Mouse (Mus musculus): Measurements from ENCODE around the gene Kcnj14. TPM values are rescaled to one million over a fixed set of nuclear protein-coding genes. Genes with fewer than 3 reads are reported as not detected.

The Kcnj14 gene
- total and polyA plus RNA-seq, 3 experiments, result 1.3 to 3.2 (median 1.5) TPM

DNA sequence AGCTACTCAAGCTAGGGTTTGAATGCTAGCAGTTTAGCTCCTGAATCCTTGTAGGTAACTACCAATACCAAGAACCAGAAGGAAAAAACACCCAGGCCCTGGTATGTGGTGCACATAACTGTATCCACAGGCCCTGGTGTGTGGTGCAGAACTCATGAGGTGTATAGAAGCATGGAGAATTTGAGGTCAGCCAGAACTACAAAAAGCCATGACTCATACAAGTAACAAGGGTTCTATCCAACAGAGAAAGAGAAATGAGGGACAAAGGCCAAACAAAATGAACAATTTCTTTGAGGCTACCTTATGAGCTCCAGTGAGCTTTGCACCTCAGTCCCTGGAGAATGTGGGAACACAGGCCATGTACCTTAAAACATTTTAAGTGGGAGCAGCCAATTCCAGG is 3.7 kb downstream of the Kcnj14 start:
- dilution Hi-C loops (cut with MboI; ENCODE audit: extremely low pct_ligation_motif_present, extremely low pct_unique_long_range_greater_than_20kb, low sequenced_read_pairs), result no loop called here
- H3K4me1 ChIP-seq (ENCODE audit: control insufficient read depth in 1 of 2, insufficient read depth in 2 of 2), result peaks cover 0 to 11% of the 10 kb centered on the region in 2 experiments; a peak in 1 of 4 replicates

DNA sequence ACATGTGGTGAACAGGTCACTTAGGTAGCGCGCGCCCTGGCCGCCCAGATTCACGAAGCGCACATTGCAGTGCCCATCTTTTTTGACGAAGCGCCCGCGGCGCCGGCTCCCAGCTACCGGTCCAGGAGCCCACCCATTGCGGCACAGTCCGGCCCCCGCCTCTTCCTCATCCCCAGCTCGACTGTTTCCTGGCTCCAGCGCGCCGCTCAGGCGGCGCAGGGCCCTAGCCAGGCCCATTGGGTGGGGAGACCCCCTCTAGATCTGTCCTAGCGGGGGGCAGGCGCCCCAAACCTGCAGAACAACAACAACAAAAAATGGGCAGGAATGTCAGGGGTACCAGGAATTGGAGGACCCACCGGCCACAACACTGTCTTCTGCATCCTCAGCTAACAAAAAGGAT is 4.7 kb downstream of the Kcnj14 start:
- peaks cover 0 to 12% of the 10 kb centered on the region in 2 experiments; a peak in 2 of 4 replicates for H3K4me1 ChIP-seq (ENCODE audit: control insufficient read depth in 1 of 2, insufficient read depth in 2 of 2)
- no peak overlapping the region for H3K27ac ChIP-seq (ENCODE audit: insufficient read depth, low read depth)
- DNase-seq (ENCODE audit: extremely low read depth), result no peak
- H3K27me3 ChIP-seq (replicated peaks), result no peaks in the 10 kb centered on the region
- no peaks in the 10 kb centered on the region for H3K79me2 ChIP-seq (replicated peaks; ENCODE audit: control insufficient read depth, extremely low read depth, insufficient read depth, poor library complexity, severe bottlenecking)
- in situ Hi-C loops (cut with MboI; ENCODE audit: low pct_ligation_motif_present, low pct_unique_long_range_greater_than_20kb, low sequenced_read_pairs), result no loop called here
- no peak overlapping the region for H3K9ac ChIP-seq (ENCODE audit: insufficient read depth, low read depth)
- H3K4me2 ChIP-seq (ENCODE audit: insufficient read depth, low read depth, poor library complexity, severe bottlenecking), result no peak overlapping the region
- H3K9me3 ChIP-seq (replicated peaks; ENCODE audit: low read length), result no peaks in the 10 kb centered on the region
- H3K4me3 ChIP-seq (replicated peaks in 1 of 3; ENCODE audit: low read depth in 2 of 3, low read length in 2 of 3, poor library complexity in 1 of 3), result no peak overlapping the region
- dilution Hi-C loops (cut with MboI; ENCODE audit: extremely low pct_ligation_motif_present, extremely low pct_unique_long_range_greater_than_20kb, low sequenced_read_pairs), result no loop called here
- TF ChIP-seq E2F4 (IDR thresholded peaks at IDR 0.05; ENCODE audit: insufficient replicate concordance, low read depth, low read length) (no peak), EP300 (IDR thresholded peaks at IDR 0.05; ENCODE audit: low read length) (no peak), CTCF (conservative IDR thresholded peaks at IDR 0.05 in 1 of 2, IDR thresholded peaks at IDR 0.05 in 1 of 2; ENCODE audit: low read depth in 2 of 2, low read length in 2 of 2) (no peak), KAT2A (IDR thresholded peaks at IDR 0.05; ENCODE audit: insufficient replicate concordance, low read length) (no peak), SMC3 (IDR thresholded peaks at IDR 0.05; ENCODE audit: low read depth, low read length) (no peak), MAZ (IDR thresholded peaks at IDR 0.05; ENCODE audit: low read depth, low read length) (no peak), TBP (conservative IDR thresholded peaks at IDR 0.05; ENCODE audit: low read depth, low read length) (no peak), RAD21 (IDR thresholded peaks at IDR 0.05; ENCODE audit: low read depth, low read length) (no peak), GABPA (IDR thresholded peaks at IDR 0.05; ENCODE audit: insufficient replicate concordance, low read depth, low read length) (no peak), MEF2A (IDR thresholded peaks at IDR 0.05; ENCODE audit: borderline replicate concordance, low read depth, low read length) (no peak), MXI1 (IDR thresholded peaks at IDR 0.05; ENCODE audit: low read depth, low read length) (no peak), CHD2 (IDR thresholded peaks at IDR 0.05; ENCODE audit: low read length) (no peak), TCF12 (IDR thresholded peaks at IDR 0.05; ENCODE audit: low read depth, low read length) (no peak), MYC (IDR thresholded peaks at IDR 0.05; ENCODE audit: low read depth, low read length) (no peak), NELFE (IDR thresholded peaks at IDR 0.05; ENCODE audit: low read depth, low read length) (no peak), ETS1 (conservative IDR thresholded peaks at IDR 0.05; ENCODE audit: low read depth, low read length) (no peak), MAFK (IDR thresholded peaks at IDR 0.05; ENCODE audit: insufficient replicate concordance, low read length) (no peak), ZC3H11A (IDR thresholded peaks at IDR 0.05; ENCODE audit: low read depth, low read length) (no peak), ELF1 (IDR thresholded peaks at IDR 0.05; ENCODE audit: low read depth, low read length) (no peak), USF2 (conservative IDR thresholded peaks at IDR 0.05; ENCODE audit: low read depth, low read length) (no peak)
- H3K36me3 ChIP-seq (replicated peaks in 1 of 2; ENCODE audit: control insufficient read depth in 1 of 2, insufficient read depth in 1 of 2, low read length in 1 of 2), result peaks cover 23 to 65% of the 10 kb centered on the region in 2 experiments

More for the DNA sequence above, 3.7 kb downstream of the Kcnj14 start:
- no peak for TF ChIP-seq CHD1 (IDR thresholded peaks at IDR 0.05; ENCODE audit: low read depth, low read length)
- no peak for TF ChIP-seq ZMIZ1 (IDR thresholded peaks at IDR 0.05; ENCODE audit: low read depth, low read length)
- no peak for TF ChIP-seq SMC3 (IDR thresholded peaks at IDR 0.05; ENCODE audit: low read depth, low read length)
- no peak for TF ChIP-seq POLR2A (IDR thresholded peaks at IDR 0.05; ENCODE audit: low read depth, low read length)
- no peak for TF ChIP-seq IRF4 (IDR thresholded peaks at IDR 0.05; ENCODE audit: low read depth, low read length)
- TF ChIP-seq ZC3H11A (IDR thresholded peaks at IDR 0.05; ENCODE audit: low read depth, low read length), result no peak
- no peak for TF ChIP-seq USF2 (conservative IDR thresholded peaks at IDR 0.05; ENCODE audit: low read depth, low read length)
- no peak for TF ChIP-seq MAFK (IDR thresholded peaks at IDR 0.05; ENCODE audit: insufficient replicate concordance, low read length)
- no peak for TF ChIP-seq MAZ (IDR thresholded peaks at IDR 0.05; ENCODE audit: low read depth, low read length)
- TF ChIP-seq E2F4 (IDR thresholded peaks at IDR 0.05; ENCODE audit: insufficient replicate concordance, low read depth, low read length), result no peak
- TF ChIP-seq TCF12 (IDR thresholded peaks at IDR 0.05; ENCODE audit: low read depth, low read length), result no peak
- TF ChIP-seq ELF1 (IDR thresholded peaks at IDR 0.05; ENCODE audit: low read depth, low read length), result no peak
- no peak for TF ChIP-seq RAD21 (IDR thresholded peaks at IDR 0.05; ENCODE audit: low read depth, low read length)
- TF ChIP-seq GABPA (IDR thresholded peaks at IDR 0.05; ENCODE audit: insufficient replicate concordance, low read depth, low read length), result no peak
- no peak for TF ChIP-seq CTCF (conservative IDR thresholded peaks at IDR 0.05 in 1 of 2, IDR thresholded peaks at IDR 0.05 in 1 of 2; ENCODE audit: low read depth in 2 of 2, low read length in 2 of 2)
- TF ChIP-seq NRF1 (IDR thresholded peaks at IDR 0.05; ENCODE audit: low read depth, low read length), result no peak
- TF ChIP-seq ZNF384 (IDR thresholded peaks at IDR 0.05; ENCODE audit: low read depth, low read length), result no peak
- no peak for TF ChIP-seq PAX5 (IDR thresholded peaks at IDR 0.05; ENCODE audit: low read length)
- Histone ChIP-seq H3K4me3 (replicated peaks in 1 of 3; ENCODE audit: low read depth in 2 of 3, low read length in 2 of 3, poor library complexity in 1 of 3) (no peak overlapping the region), H3K4me2 (ENCODE audit: insufficient read depth, low read depth, poor library complexity, severe bottlenecking) (no peak overlapping the region), H3K27ac (ENCODE audit: insufficient read depth, low read depth) (no peak overlapping the region), H3K27me3 (replicated peaks) (no peaks in the 10 kb centered on the region), H3K36me3 (replicated peaks in 1 of 2; ENCODE audit: control insufficient read depth in 1 of 2, insufficient read depth in 1 of 2, low read length in 1 of 2) (peaks cover 34 to 70% of the 10 kb centered on the region in 2 experiments), H3K9me3 (replicated peaks; ENCODE audit: low read length) (no peaks in the 10 kb centered on the region), H3K79me2 (replicated peaks; ENCODE audit: control insufficient read depth, extremely low read depth, insufficient read depth, poor library complexity, severe bottlenecking) (peaks cover 2% of the 10 kb centered on the region; the same call in 1 of the 2 replicates), H3K9ac (ENCODE audit: insufficient read depth, low read depth) (no peak overlapping the region)
- in situ Hi-C loops (cut with MboI; ENCODE audit: low pct_ligation_motif_present, low pct_unique_long_range_greater_than_20kb, low sequenced_read_pairs), result no loop called here
- DNase-seq (ENCODE audit: extremely low read depth), result no peak
